In the genomic region with DNA sequence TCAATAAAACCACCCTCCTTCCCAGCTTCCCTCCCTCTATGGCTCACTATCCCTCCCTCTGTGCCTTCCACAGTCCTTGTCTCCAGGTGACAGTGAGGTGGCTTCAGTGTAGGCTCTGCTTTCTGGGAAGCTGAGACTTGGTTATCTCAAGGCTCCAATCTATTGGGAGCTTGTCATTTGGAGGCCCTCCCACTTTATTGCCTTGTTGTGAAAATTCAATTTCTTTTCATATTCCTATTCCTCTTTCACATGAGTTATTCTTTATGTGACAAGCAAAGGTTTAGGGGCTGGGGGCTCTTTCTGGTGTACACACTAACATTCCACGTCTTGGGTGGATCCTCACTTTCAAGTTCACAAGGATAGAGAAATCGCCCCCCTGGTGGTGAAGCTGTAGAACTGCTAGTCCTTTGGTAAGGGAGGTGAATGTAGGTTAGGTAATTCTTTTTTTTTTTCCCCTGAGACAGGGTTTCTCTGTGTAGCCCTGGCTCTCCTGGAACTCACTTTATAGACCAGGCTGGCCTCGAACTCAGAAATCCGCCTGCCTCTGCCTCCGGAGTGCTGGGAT, we compare ENCODE assay signal across 8 mouse cellular contexts. TPM values are rescaled to one million over a fixed set of nuclear protein-coding genes. Genes with fewer than 3 reads are reported as not detected.
DNase-seq lines count a peak whose midpoint lies in the region; ATAC-seq and TF ChIP-seq lines count a peak whose summit lies in the region.

No protein-coding gene starts in this region.

- no peaks in the 10 kb centered on the region for H3K79me2 ChIP-seq in CH12.LX (replicated peaks; ENCODE audit: control insufficient read depth, extremely low read depth, insufficient read depth, poor library complexity, severe bottlenecking)

- peak; percentile 55 for TF ChIP-seq RAD21 in CH12.LX (IDR thresholded peaks at IDR 0.05; ENCODE audit: low read depth, low read length)

- dilution Hi-C loops in CH12.LX (cut with MboI; ENCODE audit: extremely low pct_ligation_motif_present, extremely low pct_unique_long_range_greater_than_20kb, low sequenced_read_pairs), result no loop called here

- no peak for ATAC-seq in hindbrain, embryonic 12.5 days (ENCODE audit: low FRiP score)

- peak; percentile 74 to 79 for TF ChIP-seq CTCF in CH12.LX (conservative IDR thresholded peaks at IDR 0.05 in 1 of 2, IDR thresholded peaks at IDR 0.05 in 1 of 2; ENCODE audit: low read depth in 2 of 2, low read length in 2 of 2)
- TF ChIP-seq CTCF in brain, embryonic 14.5 days (IDR thresholded peaks at IDR 0.05; ENCODE audit: borderline replicate concordance, extremely low read depth, insufficient read depth, insufficient read length), result peak; percentile 59; the same call in 1 of the 2 replicates

- in situ Hi-C loops in CH12.LX (cut with MboI; ENCODE audit: low pct_ligation_motif_present, low pct_unique_long_range_greater_than_20kb, low sequenced_read_pairs), result no loop called here

- H3K27ac ChIP-seq in hindbrain, embryonic 10.5 days, result no peak overlapping the region
- no peak overlapping the region for H3K27ac ChIP-seq in hindbrain, embryonic 12.5 days
- H3K27ac ChIP-seq in CH12.LX (ENCODE audit: insufficient read depth, low read depth), result no peak overlapping the region

- H3K36me3 ChIP-seq in hindbrain, embryonic 10.5 days, result no peaks in the 10 kb centered on the region
- no peaks in the 10 kb centered on the region for H3K36me3 ChIP-seq in hindbrain, embryonic 12.5 days
- peaks cover 0 to 8% of the 10 kb centered on the region in 2 experiments for H3K36me3 ChIP-seq in CH12.LX (replicated peaks in 1 of 2; ENCODE audit: control insufficient read depth in 1 of 2, insufficient read depth in 1 of 2, low read length in 1 of 2)

- H3K4me2 ChIP-seq in hindbrain, embryonic 12.5 days (replicated peaks), result no peak overlapping the region
- no peak overlapping the region for H3K4me2 ChIP-seq in CH12.LX (ENCODE audit: insufficient read depth, low read depth, poor library complexity, severe bottlenecking)

- no peak overlapping the region for H3K4me3 ChIP-seq in hindbrain, embryonic 10.5 days
- H3K4me3 ChIP-seq in hindbrain, embryonic 12.5 days, result no peak overlapping the region
- no peak overlapping the region for H3K4me3 ChIP-seq in CH12.LX (replicated peaks in 1 of 3; ENCODE audit: low read depth in 2 of 3, low read length in 2 of 3, poor library complexity in 1 of 3)

- TF ChIP-seq EP300 in CH12.LX (IDR thresholded peaks at IDR 0.05; ENCODE audit: low read length), result no peak

- H3K9ac ChIP-seq in hindbrain, embryonic 12.5 days, result no peak overlapping the region
- H3K9ac ChIP-seq in CH12.LX (ENCODE audit: insufficient read depth, low read depth), result no peak overlapping the region

- H3K4me1 ChIP-seq in hindbrain, embryonic 10.5 days (replicated peaks), result peaks cover 18% of the 10 kb centered on the region
- H3K4me1 ChIP-seq in hindbrain, embryonic 12.5 days, result peaks cover 11% of the 10 kb centered on the region
- peaks cover 0 to 15% of the 10 kb centered on the region in 2 experiments; a peak in 2 of 4 replicates for H3K4me1 ChIP-seq in CH12.LX (ENCODE audit: control insufficient read depth in 1 of 2, insufficient read depth in 2 of 2)

- TF ChIP-seq POLR2A in CH12.LX (IDR thresholded peaks at IDR 0.05; ENCODE audit: low read depth, low read length), result no peak
- TF ChIP-seq POLR2A in brain, embryonic 14.5 days (IDR thresholded peaks at IDR 0.05; ENCODE audit: borderline replicate concordance, extremely low read depth, insufficient read depth, insufficient read length, poor library complexity, severe bottlenecking), result no peak

- H3K9me3 ChIP-seq in hindbrain, embryonic 10.5 days, result no peaks in the 10 kb centered on the region
- H3K9me3 ChIP-seq in hindbrain, embryonic 12.5 days (replicated peaks), result no peaks in the 10 kb centered on the region
- no peaks in the 10 kb centered on the region for H3K9me3 ChIP-seq in CH12.LX (replicated peaks; ENCODE audit: low read length)

- WGBS in hindbrain, embryonic 10.5 days, result 63% methylated on average over 5 of the region's 5 CpGs
- 52% methylated on average over 5 of the region's 5 CpGs for WGBS in hindbrain, embryonic 12.5 days

- DNase-seq in hindbrain, embryonic 10.5 days (ENCODE audit: low spot score), result peak; percentile 30
- DNase-seq in CH12.LX (ENCODE audit: extremely low read depth), result peak; percentile 57
- DNase-seq in brain, embryonic 14.5 days (ENCODE audit: low read depth), result peak; percentile 34
- DNase-seq in heart, postnatal 4 days, result peak; percentile 54
- DNase-seq in mesoderm, embryonic 11.5 days (ENCODE audit: low read depth, low spot score), result peak; percentile 46
- DNase-seq in layer of hippocampus, adult 9-10 months (ENCODE audit: low spot score), result no peak
- DNase-seq in left cerebral cortex, adult 18-20 months (ENCODE audit: low spot score in 2 of 2), result no peak

- no peaks in the 10 kb centered on the region for H3K27me3 ChIP-seq in hindbrain, embryonic 10.5 days (ENCODE audit: insufficient read depth, poor library complexity, severe bottlenecking)
- no peaks in the 10 kb centered on the region for H3K27me3 ChIP-seq in hindbrain, embryonic 12.5 days
- no peaks in the 10 kb centered on the region for H3K27me3 ChIP-seq in CH12.LX (replicated peaks)

TF ChIP-seq in CH12.LX, 34 proteins besides CTCF, POLR2A, EP300 and RAD21:
- TF ChIP-seq BHLHE40 (IDR thresholded peaks at IDR 0.05; ENCODE audit: low read depth, low read length) (no peak), ZNF384 (IDR thresholded peaks at IDR 0.05; ENCODE audit: low read depth, low read length) (peak; percentile 82), TCF12 (IDR thresholded peaks at IDR 0.05; ENCODE audit: low read depth, low read length) (no peak), SMC3 (IDR thresholded peaks at IDR 0.05; ENCODE audit: low read depth, low read length) (peak; percentile 53)

RNA-seq across cellular contexts. Expression of a gene that starts 37.9 kb away (rescaled TPM):
- 127 and 131 TPM in 2 replicates for polyA plus RNA-seq in hindbrain, embryonic 10.5 days (2016; fragmentation: Nextera tagmentation; extraction: Ambion mirVana)
- polyA plus RNA-seq in hindbrain, embryonic 12.5 days (2016; fragmentation: Nextera tagmentation; extraction: Ambion mirVana), result 200 and 201 TPM in 2 replicates
- 83.8 and 93.7 TPM in 2 replicates for total RNA-seq in CH12.LX (2012; rRNA removed)
- 69.3 and 76.3 TPM in 2 replicates for total RNA-seq in CH12.LX (2014; rRNA removed)
- 171 and 232 TPM in 2 replicates for polyA plus RNA-seq in CH12.LX (2012; ENCODE audit: insufficient read length, low read depth)
- 132 and 164 TPM in 2 replicates for polyA plus RNA-seq in brain, embryonic 14.5 days (2012; rRNA removed)
- total RNA-seq in heart, postnatal 4 days (2021), result 100 to 1,000 TPM; 137 to 151 TPM
- total RNA-seq in left cerebral cortex, adult 18-20 months (2021), result 100 to 1,000 TPM; 271 to 275 TPM

RNA-seq across cellular contexts. Expression of a gene that starts 38.0 kb away (rescaled TPM):
- 10.7 and 16.0 TPM in 2 replicates for polyA plus RNA-seq in hindbrain, embryonic 10.5 days (2016; fragmentation: Nextera tagmentation; extraction: Ambion mirVana)
- 10.5 and 10.7 TPM in 2 replicates for polyA plus RNA-seq in hindbrain, embryonic 12.5 days (2016; fragmentation: Nextera tagmentation; extraction: Ambion mirVana)
- total RNA-seq in CH12.LX (2012; rRNA removed), result 5.2 and 5.6 TPM in 2 replicates
- 3.0 and 4.4 TPM in 2 replicates for total RNA-seq in CH12.LX (2014; rRNA removed)
- polyA plus RNA-seq in CH12.LX (2012; ENCODE audit: insufficient read length, low read depth), result 7.6 and 9.1 TPM in 2 replicates
- polyA plus RNA-seq in brain, embryonic 14.5 days (2012; rRNA removed), result 6.8 and 8.2 TPM in 2 replicates
- 1 to 10 TPM; 3.9 to 4.5 TPM for total RNA-seq in heart, postnatal 4 days (2021)
- total RNA-seq in left cerebral cortex, adult 18-20 months (2021), result 1 to 10 TPM; 4.7 to 5.7 TPM

RNA-seq across cellular contexts. Expression of a gene that starts 42.8 kb away (rescaled TPM):
- polyA plus RNA-seq in hindbrain, embryonic 10.5 days (2016; fragmentation: Nextera tagmentation; extraction: Ambion mirVana), result 27.8 and 39.0 TPM in 2 replicates
- 47.2 and 51.6 TPM in 2 replicates for polyA plus RNA-seq in hindbrain, embryonic 12.5 days (2016; fragmentation: Nextera tagmentation; extraction: Ambion mirVana)
- total RNA-seq in CH12.LX (2012; rRNA removed) (98.8 and 107 TPM in 2 replicates), CH12.LX (2014; rRNA removed) (24.1 and 24.4 TPM in 2 replicates)
- polyA plus RNA-seq in CH12.LX (2012; ENCODE audit: insufficient read length, low read depth), result 24.9 and 33.6 TPM in 2 replicates
- polyA plus RNA-seq in brain, embryonic 14.5 days (2012; rRNA removed), result 112 and 180 TPM in 2 replicates
- total RNA-seq in heart, postnatal 4 days (2021), result 10 to 100 TPM; 23.8 to 25.7 TPM
- 10 to 100 TPM; 34.7 to 36.9 TPM for total RNA-seq in left cerebral cortex, adult 18-20 months (2021)

RNA-seq across cellular contexts. Expression of a gene that starts 54.7 kb away (rescaled TPM):
- polyA plus RNA-seq in hindbrain, embryonic 10.5 days (2016; fragmentation: Nextera tagmentation; extraction: Ambion mirVana), result 3,368 and 3,918 TPM in 2 replicates
- polyA plus RNA-seq in hindbrain, embryonic 12.5 days (2016; fragmentation: Nextera tagmentation; extraction: Ambion mirVana), result 3,674 and 3,736 TPM in 2 replicates
- 2,030 and 2,098 TPM in 2 replicates for total RNA-seq in CH12.LX (2012; rRNA removed)
- 929 and 1,092 TPM in 2 replicates for total RNA-seq in CH12.LX (2014; rRNA removed)
- 1,487 and 1,562 TPM in 2 replicates for polyA plus RNA-seq in CH12.LX (2012; ENCODE audit: insufficient read length, low read depth)
- 4,191 and 5,062 TPM in 2 replicates for polyA plus RNA-seq in brain, embryonic 14.5 days (2012; rRNA removed)
- total RNA-seq in heart, postnatal 4 days (2021), result 100 to 1,000 TPM; 828 to 847 TPM
- 1,000 to 10,000 TPM; 1,699 to 1,805 TPM for total RNA-seq in left cerebral cortex, adult 18-20 months (2021)

Comparison
In these comparisons a context has a peak if more than half of its experiments do, and no peak if none do; other contexts are left out.
1. DNase-seq: peak in hindbrain, embryonic 10.5 days (single experiment), CH12.LX (single experiment), brain, embryonic 14.5 days (single experiment), heart, postnatal 4 days (single experiment) and mesoderm, embryonic 11.5 days (single experiment); none in layer of hippocampus, adult 9-10 months (single experiment) and left cerebral cortex, adult 18-20 months (0 of 2).